12 mouse cellular contexts compared by ENCODE assay signal in genomic region chr2:156723899-156724523, GRCm38 (mm10). TPM values are rescaled to one million over a fixed set of nuclear protein-coding genes. Genes with fewer than 3 reads are reported as not detected.
DNase-seq lines count a peak whose midpoint lies in the region; ATAC-seq and TF ChIP-seq lines count a peak whose summit lies in the region.
"Had no signal": no experiment of that assay in that cellular context is flagged by ENCODE, and none has a peak within 500 bp of the region (broad histone marks: within the 10 kb centered on the region; RNA-seq: fewer than 3 reads in every experiment).

No protein-coding gene starts in this region.

- no peaks in the 10 kb centered on the region for H3K36me3 ChIP-seq in lung, postnatal 0 days (ENCODE audit: insufficient read depth, low read length)
- H3K36me3 ChIP-seq in embryonic facial prominence, embryonic 15.5 days = no peaks in the 10 kb centered on the region
- H3K36me3 ChIP-seq in hindbrain, embryonic 16.5 days (ENCODE audit: control insufficient read depth, insufficient read depth, low read length) = no peaks in the 10 kb centered on the region

- no peak for TF ChIP-seq EP300 in lung, postnatal 0 days (IDR thresholded peaks at IDR 0.05)

- H3K4me2 ChIP-seq in lung, postnatal 0 days (replicated peaks; ENCODE audit: low read depth, low read length) = no peak overlapping the region
- 0 out of 2 replicates have a peak overlapping the region, but pooled peaks have one; percentile 12 for H3K4me2 ChIP-seq in embryonic facial prominence, embryonic 15.5 days (replicated peaks)
- peak overlapping the region; percentile 42 for H3K4me2 ChIP-seq in hindbrain, embryonic 16.5 days (ENCODE audit: low read length)

- no peaks in the 10 kb centered on the region for H3K9me3 ChIP-seq in lung, postnatal 0 days (ENCODE audit: low read length)
- H3K9me3 ChIP-seq in embryonic facial prominence, embryonic 15.5 days (replicated peaks) = no peaks in the 10 kb centered on the region
- H3K9me3 ChIP-seq in hindbrain, embryonic 16.5 days (ENCODE audit: control insufficient read depth, low read length) = no peaks in the 10 kb centered on the region

- peaks cover 37% of the 10 kb centered on the region for H3K4me1 ChIP-seq in lung, postnatal 0 days (ENCODE audit: insufficient read depth, low read depth, low read length)
- H3K4me1 ChIP-seq in embryonic facial prominence, embryonic 15.5 days = peaks cover 71% of the 10 kb centered on the region
- peaks cover 56% of the 10 kb centered on the region for H3K4me1 ChIP-seq in hindbrain, embryonic 16.5 days (ENCODE audit: control insufficient read depth, insufficient read depth, low read depth, low read length)
- H3K4me1 ChIP-seq in olfactory bulb, adult 2 months (ENCODE audit: control insufficient read depth, insufficient read depth, low read length) = peaks cover 44% of the 10 kb centered on the region

- H3K27me3 ChIP-seq in lung, postnatal 0 days (replicated peaks; ENCODE audit: insufficient read depth, low read length) = no peaks in the 10 kb centered on the region
- no peaks in the 10 kb centered on the region for H3K27me3 ChIP-seq in embryonic facial prominence, embryonic 15.5 days
- H3K27me3 ChIP-seq in hindbrain, embryonic 16.5 days (replicated peaks; ENCODE audit: control insufficient read depth, insufficient read depth, low read length) = no peaks in the 10 kb centered on the region

- peak; percentile 45 for DNase-seq in lung, postnatal 0 days (ENCODE audit: low spot score)
- DNase-seq in lung, postnatal 14 days = no peak
- DNase-seq in retina, embryonic 14.5 days (ENCODE audit: low spot score) = no peak
- no peak for DNase-seq in heart, adult 8-10 months (ENCODE audit: low spot score)
- DNase-seq: heart, postnatal 4 days; right cerebral cortex, adult 18-20 months; thymus, postnatal 36 days had no signal

- WGBS in lung, postnatal 0 days = 49% methylated on average over 1 of the region's 1 CpGs
- WGBS in embryonic facial prominence, embryonic 15.5 days = 38% methylated on average over 1 of the region's 1 CpGs
- 64% methylated on average over 1 of the region's 1 CpGs for WGBS in hindbrain, embryonic 16.5 days
- 17% methylated on average over 1 of the region's 1 CpGs for WGBS in olfactory bulb, adult 2 months

- H3K27ac ChIP-seq in lung, postnatal 0 days (ENCODE audit: low read length) = no peak overlapping the region
- 0 out of 2 replicates have a peak overlapping the region, but pooled peaks have one; percentile 4 for H3K27ac ChIP-seq in embryonic facial prominence, embryonic 15.5 days (replicated peaks)
- H3K27ac ChIP-seq in hindbrain, embryonic 16.5 days (ENCODE audit: low read depth, low read length) = no peak overlapping the region
- H3K27ac ChIP-seq in olfactory bulb, adult 2 months (ENCODE audit: insufficient read depth, low read depth, low read length) = peak overlapping the region; percentile 57; the same call in 1 of the 2 replicates

- TF ChIP-seq POLR2A in olfactory bulb, adult 2 months (IDR thresholded peaks at IDR 0.05; ENCODE audit: insufficient read depth, low read depth, low read length) = no peak

- no peak overlapping the region for H3K4me3 ChIP-seq in lung, postnatal 0 days (ENCODE audit: low read depth, low read length)
- no peak overlapping the region for H3K4me3 ChIP-seq in embryonic facial prominence, embryonic 15.5 days (replicated peaks)
- peak overlapping the region; percentile 9; the same call in 1 of the 2 replicates for H3K4me3 ChIP-seq in hindbrain, embryonic 16.5 days (ENCODE audit: low read length)
- H3K4me3 ChIP-seq in olfactory bulb, adult 2 months (ENCODE audit: insufficient read depth, low read depth, low read length) = no peak overlapping the region

- no peak for ATAC-seq in lung, postnatal 0 days
- ATAC-seq in embryonic facial prominence, embryonic 15.5 days (ENCODE audit: insufficient number of reproducible peaks, low FRiP score, low TSS enrichment, low read depth) = no peak
- ATAC-seq in hindbrain, embryonic 16.5 days = no peak

- TF ChIP-seq CTCF in lung, postnatal 0 days (IDR thresholded peaks at IDR 0.05) = no peak
- TF ChIP-seq CTCF in olfactory bulb, adult 2 months (IDR thresholded peaks at IDR 0.05; ENCODE audit: insufficient read depth, low read depth, low read length) = no peak

- H3K9ac ChIP-seq in lung, postnatal 0 days (replicated peaks; ENCODE audit: low read depth) = no peak overlapping the region
- no peak overlapping the region for H3K9ac ChIP-seq in embryonic facial prominence, embryonic 15.5 days
- 0 out of 2 replicates have a peak overlapping the region, but pooled peaks have one; percentile 2 for H3K9ac ChIP-seq in hindbrain, embryonic 16.5 days (ENCODE audit: low read depth, low read length)

RNA-seq across cellular contexts. Expression of gene Myl9, which starts 51.2 kb away (rescaled TPM):
- polyA plus RNA-seq in lung, postnatal 0 days (2015; fragmentation: Nextera tagmentation; extraction: Ambion mirVana) = 222 and 240 TPM in 2 replicates
- 245 and 251 TPM in 2 replicates for polyA plus RNA-seq in embryonic facial prominence, embryonic 15.5 days (2015; fragmentation: Nextera tagmentation; extraction: Ambion mirVana)
- polyA plus RNA-seq in hindbrain, embryonic 16.5 days (2015; fragmentation: Nextera tagmentation; extraction: Ambion mirVana) = 46.9 and 52.0 TPM in 2 replicates
- polyA plus RNA-seq in olfactory bulb, adult 2 months (2012; ENCODE audit: insufficient read depth, insufficient read length, low replicate concordance, missing spikeins) = not detected in 2 replicates
- 10 to 100 TPM; 40.0 to 70.3 (median 65.6) TPM for total RNA-seq in heart, adult 8-10 months (2022)
- total RNA-seq: common myeloid progenitor, adult 5-6 weeks; granulocyte monocyte progenitor cell, adult 5-6 weeks had no signal

Comparison
In these comparisons a context has a peak if more than half of its experiments do, and no peak if none do; other contexts are left out.
1. H3K27ac ChIP-seq: peak in embryonic facial prominence, embryonic 15.5 days (single experiment) and olfactory bulb, adult 2 months (single experiment); none in lung, postnatal 0 days (single experiment) and hindbrain, embryonic 16.5 days (single experiment).